Mouse (Mus musculus) testis, adult 2 months (tissue): ENCODE measurements at regions not wholly inside any gene's neighbourhood (a gene's known extent, or its start where the extent isn't known, plus 50 kb on each side); places are given as distances from the start of the nearest gene placed in this dataset.

Experiments
- CTCF ChIP-seq: fragments of 200-500 bp; IDR thresholded peaks from 2 replicates; pipeline ENCODE4 v1.5.1; 2012; ENCODE audit warnings: low read depth, mild to moderate bottlenecking, inconsistent platforms, low read length, moderate library complexity; ENCODE audit not compliant: control insufficient read depth, insufficient read depth, insufficient replicate concordance
- POLR2A ChIP-seq: fragments of 200-500 bp; IDR thresholded peaks from 2 replicates; pipeline ENCODE4 v1.6.1; 2012; ENCODE audit warnings: low read depth, mild to moderate bottlenecking, inconsistent platforms, low read length, moderate library complexity; ENCODE audit not compliant: control insufficient read depth

GRCm38 (mm10) chr14:80976662-80977061 is 992.8 kb downstream of the Olfm4 start:
- TF ChIP-seq CTCF (no peak), POLR2A (no peak)
